Mouse (Mus musculus) forelimb bud, embryonic 11.5 days (tissue): ENCODE results near the gene Ankrd40.

Experiments used
- DNase-seq: peaks from one replicate; pipeline ENCODE4 v3.0.0-alpha.2; 2012; ENCODE audit warnings: low read depth, low spot score

The Ankrd40 gene

DNA sequence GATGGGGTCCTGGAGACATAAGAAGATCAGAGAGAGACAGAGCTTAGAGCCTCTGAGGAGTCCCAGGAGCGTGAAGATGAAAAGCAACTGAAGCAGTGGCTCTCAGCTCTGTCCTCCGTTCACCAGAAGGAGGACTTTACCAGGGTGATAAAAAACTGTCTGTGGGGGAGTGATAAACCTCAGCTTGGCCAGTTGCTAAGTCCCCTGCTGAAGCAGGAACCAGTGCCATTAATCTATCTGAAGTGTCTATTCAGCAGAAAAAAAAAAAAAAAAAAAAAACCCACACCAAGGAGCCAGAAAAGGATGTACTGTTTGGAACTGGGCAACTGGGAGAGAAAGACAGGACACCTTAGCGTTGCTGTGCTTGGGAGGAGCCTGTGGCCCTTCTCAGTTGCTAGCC, 23.3 kb downstream of the Ankrd40 start:
- no peak for DNase-seq

DNA sequence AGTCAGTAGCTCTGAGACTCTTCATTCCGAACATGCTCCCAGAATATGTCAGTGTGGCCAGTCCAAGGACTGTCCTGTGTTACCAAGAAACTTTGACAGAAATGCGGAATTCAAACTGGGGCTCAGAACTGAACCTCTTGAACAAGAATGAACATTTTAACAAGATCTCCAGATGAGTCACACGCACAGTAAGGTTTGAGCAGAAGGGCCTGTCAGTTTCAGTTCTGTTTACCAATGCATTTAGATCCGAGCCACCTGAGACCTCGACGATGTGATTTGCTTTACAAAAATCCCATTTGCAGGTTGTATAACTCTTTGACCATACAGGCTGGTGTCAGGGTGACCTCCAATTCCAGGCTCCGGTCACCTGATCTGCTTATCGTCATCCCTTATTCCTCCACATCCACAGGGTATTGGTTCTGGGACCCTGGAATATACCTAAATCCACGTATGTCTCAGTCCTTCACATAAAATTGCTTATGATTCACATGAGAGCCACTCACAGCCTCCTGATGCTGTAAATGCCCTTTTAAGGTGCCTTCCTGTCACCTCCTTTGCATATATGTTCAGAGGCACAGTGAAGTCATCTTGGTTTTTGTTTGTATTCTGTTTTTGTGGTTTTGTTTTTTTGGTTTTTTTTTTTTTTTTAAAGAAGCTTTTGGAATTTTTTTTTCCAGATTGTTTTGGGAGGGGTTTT, 27.9 kb downstream of the Ankrd40 start:
- no peak for DNase-seq

DNA sequence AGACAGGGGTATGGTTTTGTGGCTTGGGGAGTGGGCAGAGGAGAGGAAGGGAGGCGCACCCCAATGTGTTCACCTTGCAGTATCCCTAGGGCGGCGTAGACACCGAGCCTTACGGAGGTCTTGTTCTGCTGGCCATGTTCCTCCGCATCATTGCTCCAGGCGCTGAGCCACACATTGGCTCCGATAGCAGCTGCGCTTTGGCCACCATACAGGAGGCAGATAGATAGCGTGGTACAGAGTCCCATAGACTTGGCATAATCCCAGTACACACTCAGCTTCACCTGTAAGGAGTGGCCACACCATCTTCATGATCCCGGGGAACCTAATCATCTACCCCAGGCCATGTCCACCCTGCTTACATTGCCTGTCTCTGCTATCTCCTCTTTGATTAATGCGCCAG, 31.4 kb downstream of the Ankrd40 start:
- no peak for DNase-seq

DNA sequence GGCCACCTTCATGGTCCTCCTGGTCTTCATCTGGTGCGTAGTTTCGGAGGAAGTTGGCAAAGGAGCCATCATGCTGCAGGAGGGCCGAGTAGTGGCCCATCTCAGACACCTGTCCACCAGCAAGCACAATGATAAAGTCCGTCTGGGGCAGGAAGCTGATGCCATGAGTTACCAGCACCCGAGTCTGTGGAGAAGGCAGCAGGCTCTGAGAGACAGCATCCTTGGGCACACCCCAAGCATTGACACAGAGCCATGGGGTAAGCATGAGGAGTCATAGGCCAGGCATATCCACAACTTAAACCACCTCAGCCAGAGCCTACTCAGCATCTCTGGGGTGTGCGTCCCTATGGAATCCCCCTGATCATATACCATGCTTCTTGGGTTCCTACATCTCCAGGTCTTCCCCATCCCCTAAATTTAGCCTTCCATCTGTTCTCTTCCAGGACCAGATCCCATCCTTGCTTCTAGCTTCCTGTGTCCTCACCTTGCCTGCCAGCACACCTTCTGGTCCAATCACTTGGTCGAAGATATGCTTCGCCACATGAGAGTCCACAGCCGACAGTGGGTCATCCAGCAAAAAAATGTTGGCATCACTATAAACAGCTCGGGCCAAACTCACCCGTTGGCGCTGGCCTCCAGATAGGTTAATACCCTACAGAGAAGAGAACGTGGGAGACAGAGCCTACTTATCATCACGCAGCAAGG, 33.5 kb downstream of the Ankrd40 start:
- DNase-seq = no peak

DNA sequence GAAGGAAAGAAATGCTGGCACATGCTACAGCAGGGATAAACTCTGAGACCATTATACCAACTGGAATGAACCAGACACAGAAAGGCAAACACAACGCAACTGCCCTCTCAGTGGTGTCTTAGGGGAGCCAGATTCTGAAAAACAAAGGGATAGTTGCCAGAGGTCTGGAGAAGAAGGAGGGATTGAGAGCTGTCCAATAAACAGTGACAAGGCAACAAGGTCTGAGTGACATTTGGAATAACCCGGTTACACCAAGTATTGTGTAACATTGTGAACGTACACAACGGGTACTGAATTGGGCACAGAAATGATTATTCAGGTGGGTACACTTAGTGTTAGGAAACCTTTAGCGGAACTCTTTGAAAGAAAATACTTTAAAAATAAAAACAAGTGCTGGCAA, 34.3 kb downstream of the Ankrd40 start:
- no peak for DNase-seq

DNA sequence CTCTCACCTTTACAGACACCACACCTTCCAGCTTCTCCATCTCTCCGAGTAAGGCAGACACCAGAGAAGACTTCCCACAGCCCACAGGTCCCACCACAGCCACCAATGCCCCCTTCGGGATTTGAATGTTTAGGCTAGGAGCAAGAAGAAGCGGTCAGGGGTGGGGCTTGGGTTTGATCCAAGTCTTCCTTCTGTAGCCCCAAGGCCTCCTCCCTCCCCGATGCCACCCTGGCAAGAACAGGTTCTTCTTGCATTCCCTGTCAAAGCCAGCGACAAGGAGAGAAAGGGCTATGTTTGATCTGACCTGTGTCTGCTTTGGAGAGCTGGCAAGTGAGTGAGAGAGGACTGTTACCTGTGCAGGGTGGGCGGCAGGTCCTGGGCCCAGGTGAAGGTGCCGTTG, 35.9 kb downstream of the Ankrd40 start:
- DNase-seq = no peak

DNA sequence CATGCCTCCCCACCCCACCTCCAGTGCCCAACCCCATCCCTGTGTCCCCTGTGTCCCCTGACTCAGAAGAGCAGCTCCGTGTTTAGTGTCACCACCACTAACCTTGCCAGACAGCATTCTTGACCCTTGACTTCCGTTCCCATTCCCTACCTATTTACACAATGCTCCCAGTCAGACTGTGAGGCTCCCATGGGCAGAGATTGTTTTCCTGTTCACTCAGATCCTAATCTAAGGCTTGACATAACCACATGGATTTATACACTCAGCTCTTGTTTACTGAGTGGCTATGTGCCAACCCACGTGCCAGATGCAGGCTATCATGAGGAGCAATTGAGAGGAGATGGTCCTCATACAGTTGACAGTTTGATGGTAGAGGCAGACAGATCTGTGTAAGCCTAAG, 37.5 kb downstream of the Ankrd40 start:
- DNase-seq = no peak

DNA sequence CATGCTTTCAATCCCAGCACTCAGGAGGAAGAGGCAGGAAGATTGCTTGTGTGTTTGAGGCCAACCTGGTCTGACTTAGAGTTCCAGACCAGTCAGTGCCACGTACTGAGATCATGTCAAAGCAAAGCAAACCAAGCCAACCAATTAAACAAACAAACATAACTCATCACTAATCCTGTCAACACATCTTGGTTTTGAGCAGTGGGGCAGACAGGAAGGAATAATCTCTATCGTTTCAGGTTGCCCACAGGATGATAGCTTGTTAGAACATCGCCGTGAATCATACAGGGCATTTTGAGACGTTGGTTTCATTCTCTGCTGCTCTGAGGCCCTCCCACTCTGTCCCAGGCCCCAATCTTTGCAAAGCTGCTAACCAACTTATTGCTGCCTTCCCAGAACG, 42.2 kb downstream of the Ankrd40 start:
- DNase-seq = no peak

DNA sequence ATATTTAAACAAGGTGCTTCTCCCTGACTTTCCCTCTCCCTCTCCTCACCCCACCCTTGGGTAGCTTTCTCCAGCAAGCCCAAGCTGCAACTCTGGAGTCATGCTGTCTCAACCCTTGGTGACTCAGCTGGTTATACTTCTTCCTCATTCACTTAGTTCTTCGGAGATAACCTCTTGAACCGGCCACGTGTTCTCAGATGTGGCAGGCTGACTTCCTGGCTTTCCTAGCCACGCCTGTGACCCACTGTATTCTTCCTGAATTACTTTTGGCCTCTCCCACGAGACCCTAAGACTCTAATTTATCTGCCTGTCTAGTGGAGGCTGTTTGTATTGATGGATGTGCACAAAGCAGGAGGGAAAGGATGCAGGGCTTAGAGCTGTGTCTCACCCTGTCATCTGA, 43.0 kb downstream of the Ankrd40 start:
- DNase-seq = no peak

DNA sequence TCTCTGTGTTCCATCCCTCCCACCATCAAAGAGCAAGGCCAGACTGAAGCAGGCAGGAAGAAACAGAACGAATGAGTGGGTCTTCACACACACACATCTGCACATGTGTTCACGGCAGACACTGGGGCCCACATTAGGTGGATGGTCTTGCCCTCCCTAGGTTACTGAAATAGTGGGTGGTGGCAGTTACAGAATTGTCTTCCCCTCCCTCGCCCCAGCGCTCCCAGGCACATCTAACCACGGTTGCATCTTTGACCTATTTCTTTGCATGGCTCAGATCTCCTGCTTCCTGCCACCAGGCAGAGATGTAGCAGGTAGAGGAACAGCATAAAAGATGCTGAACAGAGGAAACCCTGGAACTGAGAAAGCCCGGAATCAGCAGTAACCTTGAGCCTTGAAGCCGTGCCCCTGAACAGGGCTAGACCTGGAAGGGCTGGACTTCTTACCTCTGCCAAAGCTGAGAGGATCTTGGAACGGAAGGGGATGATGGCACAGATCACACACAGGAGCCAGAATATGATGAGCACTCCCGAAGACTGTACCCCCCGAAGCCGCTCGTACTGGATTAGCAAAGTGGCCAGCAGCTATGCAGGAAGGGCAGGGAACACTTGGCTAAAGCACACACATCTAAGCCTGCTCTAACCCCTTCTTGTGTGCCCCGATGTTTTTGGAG, 46.6 kb downstream of the Ankrd40 start:
- no peak for DNase-seq

DNA sequence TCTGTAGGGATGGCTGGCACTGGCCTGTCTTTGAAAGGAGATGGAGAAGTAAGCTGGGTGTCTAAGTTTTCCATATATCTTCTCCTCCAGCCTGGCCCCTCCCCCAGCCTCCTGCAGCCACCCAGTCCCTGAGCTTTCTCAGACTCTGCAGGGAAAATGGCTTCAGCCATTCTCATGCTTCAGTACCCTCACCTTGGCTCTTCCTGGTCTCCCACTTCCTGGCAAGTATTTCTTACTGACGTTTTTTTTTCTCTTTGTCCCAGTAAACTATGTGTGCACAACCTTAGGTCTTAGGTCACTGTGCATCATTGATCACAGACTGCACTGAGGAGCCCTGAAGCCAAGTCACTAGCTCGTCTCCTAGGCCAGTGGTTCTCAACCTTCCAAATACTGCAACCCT, 51.3 kb downstream of the Ankrd40 start:
- no peak for DNase-seq

DNA sequence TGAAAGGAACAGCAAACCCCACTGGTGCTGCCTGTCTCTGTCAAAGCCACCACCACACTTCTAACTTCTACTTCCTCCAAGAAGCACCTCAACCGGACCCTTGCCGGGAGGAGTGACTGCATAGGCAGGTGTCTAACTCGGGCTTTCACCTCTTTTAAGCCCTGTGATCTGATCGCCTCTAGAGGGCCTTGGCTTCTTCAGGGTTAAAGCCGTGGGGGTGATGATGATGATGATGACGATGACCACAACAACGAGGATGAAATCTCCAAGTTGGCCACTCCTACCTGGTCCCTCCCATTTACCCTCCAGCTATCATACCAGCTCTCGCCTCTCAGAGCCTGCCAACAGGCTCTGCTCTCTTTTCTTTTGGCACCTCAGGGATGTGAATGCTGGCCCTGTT, 51.9 kb downstream of the Ankrd40 start:
- DNase-seq = no peak

DNA sequence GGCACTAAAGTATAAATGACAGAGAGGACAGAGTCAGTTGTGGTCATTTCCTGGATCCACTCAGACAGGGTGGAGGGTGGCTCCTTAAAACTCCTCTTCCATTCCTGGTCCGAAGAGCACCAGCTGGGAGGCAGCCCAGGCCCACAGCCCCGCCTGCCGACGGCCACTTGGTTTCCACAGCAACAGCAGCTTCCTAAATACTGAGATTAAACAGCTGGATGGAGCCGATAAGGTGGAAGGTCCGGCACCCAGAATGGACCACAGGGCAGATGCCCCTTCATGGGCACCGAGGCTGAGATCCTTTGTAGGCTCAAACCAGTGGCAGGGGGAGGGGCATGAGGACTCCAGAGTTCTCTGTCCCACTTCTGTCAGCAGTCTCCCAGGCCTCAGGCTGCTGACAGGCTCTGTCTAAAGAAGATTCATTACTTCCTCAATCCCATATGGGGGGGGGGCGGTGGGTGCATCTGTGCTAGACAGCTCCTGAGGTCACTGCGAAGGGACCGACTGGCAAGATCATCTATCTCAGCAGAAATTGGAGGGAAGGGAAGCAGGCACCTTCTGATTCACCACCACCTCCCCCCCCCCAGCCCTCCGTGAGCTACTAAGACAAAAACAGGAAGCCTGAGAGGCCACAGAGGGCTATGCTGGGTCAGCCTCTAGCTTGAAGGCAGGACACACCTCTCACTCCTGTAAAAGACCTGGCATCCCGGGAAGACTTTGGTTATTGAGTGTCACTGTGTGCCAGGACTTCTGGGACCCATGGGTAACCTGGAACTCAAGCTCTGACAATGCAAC, 58.4 kb downstream of the Ankrd40 start:
- no peak for DNase-seq

DNA sequence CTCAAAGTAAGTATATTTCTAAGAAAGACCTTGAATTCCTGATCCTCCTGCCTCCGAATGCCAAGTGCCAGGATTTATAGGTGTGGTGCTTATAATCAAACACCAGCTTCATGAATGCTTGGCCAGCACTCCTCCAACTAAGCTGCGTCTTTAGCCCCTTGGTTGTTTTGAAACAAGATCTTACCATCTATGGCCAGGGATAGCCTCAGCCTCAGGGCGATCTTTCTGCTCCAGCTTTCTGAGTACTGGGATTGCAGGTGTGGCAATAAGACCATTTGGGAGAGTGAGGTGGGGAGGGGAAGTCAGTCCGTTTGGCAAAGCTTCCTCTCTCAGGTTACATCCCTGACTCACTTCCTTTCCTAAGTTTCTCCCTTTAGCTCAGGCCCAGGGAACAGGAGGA, 60.0 kb downstream of the Ankrd40 start:
- no peak for DNase-seq

DNA sequence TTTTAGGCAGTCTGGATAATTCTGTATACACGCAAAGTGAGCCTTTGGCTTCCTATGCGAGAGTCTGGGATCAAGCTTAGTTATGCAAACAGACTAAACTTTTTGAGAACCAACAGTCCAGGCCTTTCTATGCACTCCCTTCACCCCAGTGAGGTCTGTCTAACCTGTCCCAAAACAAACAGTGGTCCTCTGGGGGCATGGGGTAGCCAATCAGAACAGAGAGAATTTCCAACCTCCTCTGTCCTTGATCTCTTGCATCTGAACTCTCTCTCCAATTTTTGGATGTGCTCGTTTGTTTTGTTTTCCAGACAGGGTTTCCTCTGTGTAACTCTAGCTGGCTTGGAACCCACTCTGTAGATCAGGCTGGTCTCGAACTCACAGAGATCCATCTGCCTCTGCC, 61.2 kb downstream of the Ankrd40 start:
- no peak for DNase-seq

DNA sequence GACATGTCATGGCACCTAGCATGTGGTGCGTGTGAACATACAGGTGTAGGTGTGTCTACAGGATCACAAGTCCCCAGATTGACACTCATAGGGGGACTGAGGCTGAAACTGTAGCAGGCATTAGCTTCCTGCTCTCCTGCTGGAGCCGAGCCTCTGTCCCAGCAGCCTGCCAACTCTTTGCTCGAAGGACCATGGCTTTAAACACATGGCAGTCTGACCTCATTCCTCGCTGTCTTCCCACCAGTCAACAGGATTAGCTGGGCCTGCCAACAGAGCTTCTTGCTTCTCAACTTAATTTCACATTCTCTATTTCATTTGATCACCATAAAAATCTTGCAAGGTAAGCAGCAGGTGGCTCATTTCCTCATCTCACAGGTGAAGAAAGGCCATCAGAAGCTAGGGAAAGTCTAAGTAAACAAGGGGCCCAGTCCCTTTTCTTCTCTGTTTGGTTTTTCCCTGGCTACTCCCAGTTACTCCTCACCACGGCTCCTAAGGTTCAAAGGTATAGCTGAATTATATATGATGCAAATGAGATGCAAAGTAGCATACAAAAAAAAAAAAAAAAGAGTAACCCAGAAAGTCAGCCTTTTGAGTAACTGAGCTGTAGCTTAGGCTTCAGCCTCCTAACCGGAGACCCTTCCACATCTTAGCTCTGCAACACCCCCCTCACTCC, 62.1 kb downstream of the Ankrd40 start:
- DNase-seq = no peak

DNA sequence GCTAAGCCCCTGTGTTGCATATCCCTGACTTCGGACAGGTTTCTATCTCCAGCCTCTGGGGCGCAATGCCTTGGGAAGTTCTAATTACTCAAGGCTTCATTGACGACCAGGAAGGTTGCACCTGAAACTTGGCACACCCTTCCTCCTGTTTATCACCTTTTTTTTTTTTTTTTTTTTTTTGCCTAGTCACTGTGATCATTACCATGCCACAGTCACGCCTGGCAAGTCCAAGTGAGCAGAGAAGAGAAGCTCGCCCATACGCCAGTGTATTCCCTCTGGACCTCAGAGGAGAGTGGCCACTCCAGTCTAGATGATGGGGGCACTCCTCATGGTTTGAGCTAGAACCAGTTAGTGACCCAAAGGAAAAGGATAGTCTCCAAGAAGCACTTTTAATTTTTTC, 63.0 kb downstream of the Ankrd40 start:
- no peak for DNase-seq
